Mouse (Mus musculus) neural tube, embryonic 11.5 days (tissue): ENCODE measurements around the gene Padi1. TPM values are rescaled to one million over a fixed set of nuclear protein-coding genes. Genes with fewer than 3 reads are reported as not detected.

ENCODE experiments used
- ATAC-seq: fragments of 200-750 bp; cut with Nextera tagmentation; 2 replicates; pipeline ENCODE4 v1.8.0; 2017; ENCODE audit warnings: moderate number of reproducible peaks, mild to moderate bottlenecking, moderate TSS enrichment, moderate library complexity; ENCODE audit not compliant: insufficient read depth, low FRiP score, low TSS enrichment
- DNase-seq: peaks from one replicate; pipeline ENCODE4 v3.0.0-alpha.2; 2015; ENCODE audit warnings: low spot score
- H3K27ac ChIP-seq: fragments of 300-500 bp; sonication (generic); 2 replicates; pipeline ENCODE4 v1.5.1; 2014; ENCODE audit warnings: low read depth, mild to moderate bottlenecking, low read length
- H3K27me3 ChIP-seq: fragments of 300-500 bp; sonication (generic); 2 replicates; pipeline ENCODE4 v1.6.1; 2014; ENCODE audit warnings: mild to moderate bottlenecking, low read length, mixed read lengths; ENCODE audit not compliant: control insufficient read depth, insufficient read depth
- H3K36me3 ChIP-seq: fragments of 300-500 bp; sonication (generic); 2 replicates; pipeline ENCODE4 v1.6.1; 2014; ENCODE audit warnings: mild to moderate bottlenecking, low read length, moderate library complexity, mixed read lengths; ENCODE audit not compliant: control insufficient read depth, insufficient read depth
- H3K4me1 ChIP-seq: fragments of 300-500 bp; sonication (generic); 2 replicates; pipeline ENCODE4 v1.6.1; 2014; ENCODE audit warnings: low read length, mixed read lengths; ENCODE audit not compliant: control insufficient read depth, insufficient read depth
- H3K4me2 ChIP-seq: fragments of 300-500 bp; sonication (generic); 2 replicates; pipeline ENCODE4 v1.6.1; 2014; ENCODE audit warnings: low read depth, mild to moderate bottlenecking, moderate library complexity
- H3K4me3 ChIP-seq: fragments of 300-500 bp; sonication (generic); 2 replicates; pipeline ENCODE4 v1.5.1; 2014; ENCODE audit warnings: low read depth, low read length
- H3K9ac ChIP-seq: fragments of 300-500 bp; sonication (generic); 2 replicates; pipeline ENCODE4 v1.6.1; 2014; ENCODE audit warnings: mild to moderate bottlenecking, low read length
- H3K9me3 ChIP-seq: fragments of 300-500 bp; sonication (generic); 2 replicates; pipeline ENCODE4 v1.6.1; 2016; ENCODE audit warnings: low read length; ENCODE audit not compliant: control insufficient read depth
- WGBS: fragments of 180-500 bp; shearing (Covaris S2); extraction: QIAGEN DNeasy Blood & Tissue Kit; methylation state at CpG from one replicate; pipeline ENCODE4 v1.1.7; 2014; 5-methylcytosine and 5-hydroxymethylcytosine counted together
- polyA plus RNA-seq: library from polyadenylated mRNA; unstranded; fragments of >200 nt; fragmentation: Nextera tagmentation; extraction: Ambion mirVana; gene quantifications from 2 replicates; pipeline ENCODE4 v1.2.1, GENCODE M21; 2014

Gene Padi1
- polyA plus RNA-seq, 1 experiment from 2014 or later, result not detected

DNA sequence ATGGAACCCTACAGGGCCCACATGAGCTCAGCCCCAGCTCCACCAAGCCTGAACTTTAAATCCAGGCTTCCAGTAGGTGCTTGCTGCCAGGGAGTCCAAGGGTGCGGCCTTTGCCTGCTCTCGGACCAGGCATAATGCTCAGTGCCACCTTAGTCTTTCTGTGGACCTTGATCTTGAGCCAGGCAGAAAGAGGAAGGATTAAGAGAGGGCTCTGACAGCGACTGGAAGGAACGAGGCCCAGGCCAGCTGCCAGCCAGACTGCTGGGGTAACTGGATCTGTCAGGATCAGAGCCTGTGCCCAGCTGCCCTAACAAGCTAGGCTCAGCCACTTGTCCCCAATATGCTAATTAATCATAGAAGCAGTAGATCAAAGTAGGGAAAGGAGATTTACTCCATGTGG, 34.2 kb upstream of the Padi1 start:
- ATAC-seq, result no peak
- no peak overlapping the region for H3K4me3 ChIP-seq
- no peak overlapping the region for H3K27ac ChIP-seq
- WGBS, result 75% methylated on average over 4 of the region's 4 CpGs
- no peak overlapping the region for H3K9ac ChIP-seq
- H3K9me3 ChIP-seq, result no peaks in the 10 kb centered on the region
- no peak for DNase-seq
- no peaks in the 10 kb centered on the region for H3K36me3 ChIP-seq
- no peak overlapping the region for H3K4me2 ChIP-seq
- H3K4me1 ChIP-seq, result no peaks in the 10 kb centered on the region
- H3K27me3 ChIP-seq, result no peaks in the 10 kb centered on the region

DNA sequence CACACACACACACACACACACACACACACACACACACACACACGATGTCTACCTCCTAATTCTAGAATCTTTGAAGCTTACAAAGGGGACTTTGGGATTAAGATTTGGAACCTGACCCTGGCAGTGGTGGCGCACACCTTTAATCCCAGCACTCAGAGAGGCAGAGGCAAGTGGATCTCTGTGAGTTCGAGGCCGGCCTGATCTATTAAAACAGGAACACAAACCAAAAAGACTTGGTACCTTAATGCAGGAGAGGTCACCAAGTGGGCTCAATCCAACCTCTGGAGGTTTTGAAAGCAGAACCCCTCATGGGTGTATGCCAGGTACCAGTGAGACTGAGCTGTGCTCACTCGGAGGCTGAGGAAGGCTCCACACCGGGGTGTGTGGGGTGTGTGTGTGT, 33.5 kb upstream of the Padi1 start:
- no peak overlapping the region for H3K9ac ChIP-seq
- H3K27ac ChIP-seq, result no peak overlapping the region
- H3K27me3 ChIP-seq, result no peaks in the 10 kb centered on the region
- no peak overlapping the region for H3K4me3 ChIP-seq
- DNase-seq (no peak), ATAC-seq (no peak)
- no peaks in the 10 kb centered on the region for H3K4me1 ChIP-seq
- no peak overlapping the region for H3K4me2 ChIP-seq
- H3K9me3 ChIP-seq, result no peaks in the 10 kb centered on the region
- 93% methylated on average over 6 of the region's 6 CpGs for WGBS
- no peaks in the 10 kb centered on the region for H3K36me3 ChIP-seq

DNA sequence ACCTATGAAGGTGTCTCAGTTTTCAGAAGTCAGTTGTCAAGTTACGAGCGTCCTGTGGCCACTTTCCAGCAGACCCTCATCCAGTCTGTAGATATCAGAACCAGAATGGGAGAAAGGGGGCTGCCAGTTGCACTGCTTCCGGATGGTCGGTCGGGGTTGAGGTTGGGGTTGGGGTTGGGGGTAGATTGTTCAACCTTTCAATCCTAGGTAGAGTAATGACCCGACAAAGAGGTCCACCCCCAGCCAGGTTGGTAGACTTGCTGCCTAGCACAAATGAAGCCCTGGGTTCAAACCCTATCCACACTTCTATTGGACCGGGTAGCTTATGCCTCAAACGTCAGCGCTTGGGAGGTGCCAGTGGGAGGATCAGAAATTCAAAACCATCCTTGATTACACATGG, 33.1 kb upstream of the Padi1 start:
- WGBS, result 88% methylated on average over 9 of the region's 9 CpGs
- Histone ChIP-seq H3K4me1 (no peaks in the 10 kb centered on the region), H3K27me3 (no peaks in the 10 kb centered on the region), H3K36me3 (no peaks in the 10 kb centered on the region), H3K4me3 (no peak overlapping the region), H3K4me2 (no peak overlapping the region), H3K27ac (no peak overlapping the region), H3K9ac (no peak overlapping the region), H3K9me3 (no peaks in the 10 kb centered on the region)
- ATAC-seq, result no peak
- DNase-seq, result no peak

DNA sequence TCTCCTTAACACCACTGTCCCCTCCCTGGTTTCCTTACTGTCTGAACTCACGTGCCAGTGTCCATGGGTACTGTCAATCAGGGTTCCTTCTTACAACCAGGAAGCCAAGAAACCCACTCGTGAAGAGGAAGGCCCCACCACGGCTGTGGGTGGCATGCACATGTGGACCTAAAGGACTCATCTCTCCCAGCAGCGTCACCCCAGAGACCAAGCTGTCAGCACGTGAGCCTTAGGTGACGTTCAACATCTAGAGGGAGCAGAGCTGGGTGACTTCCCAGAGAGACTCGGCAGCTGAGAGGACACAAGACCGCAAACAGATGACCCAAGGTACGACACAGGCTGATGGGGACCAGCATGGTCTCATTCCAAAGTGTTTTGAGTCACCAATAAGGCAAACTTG, 31.9 kb upstream of the Padi1 start:
- no peak for DNase-seq
- ATAC-seq, result no peak
- Histone ChIP-seq H3K4me2 (no peak overlapping the region), H3K4me3 (no peak overlapping the region), H3K4me1 (no peaks in the 10 kb centered on the region), H3K9me3 (no peaks in the 10 kb centered on the region), H3K27me3 (no peaks in the 10 kb centered on the region), H3K36me3 (no peaks in the 10 kb centered on the region), H3K9ac (no peak overlapping the region), H3K27ac (no peak overlapping the region)
- 75% methylated on average over 9 of the region's 9 CpGs for WGBS

DNA sequence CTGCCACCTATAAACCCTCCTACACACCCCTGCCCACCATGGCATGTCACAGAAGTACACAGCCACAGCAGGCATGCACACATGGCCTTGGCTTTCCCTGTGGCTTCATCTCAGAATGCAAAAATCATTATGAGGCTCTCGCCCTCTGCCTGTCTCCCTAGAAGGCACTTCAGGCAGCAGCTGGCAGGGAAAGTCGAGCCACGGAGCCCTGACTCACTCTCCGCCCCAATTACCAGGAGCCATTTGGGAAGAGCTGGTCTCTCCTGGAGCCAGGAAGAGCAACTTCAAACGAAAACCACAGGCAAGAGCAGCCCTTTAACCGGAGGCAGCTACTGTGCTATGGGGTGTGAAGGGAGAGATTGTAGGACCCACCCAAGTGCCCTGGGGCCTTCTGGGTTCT, 31.1 kb upstream of the Padi1 start:
- Histone ChIP-seq H3K9me3 (no peaks in the 10 kb centered on the region), H3K4me3 (no peak overlapping the region), H3K4me1 (no peaks in the 10 kb centered on the region), H3K27ac (no peak overlapping the region), H3K27me3 (no peaks in the 10 kb centered on the region), H3K9ac (no peak overlapping the region), H3K36me3 (no peaks in the 10 kb centered on the region), H3K4me2 (no peak overlapping the region)
- DNase-seq (no peak), ATAC-seq (no peak)
- 58% methylated on average over 6 of the region's 6 CpGs for WGBS

DNA sequence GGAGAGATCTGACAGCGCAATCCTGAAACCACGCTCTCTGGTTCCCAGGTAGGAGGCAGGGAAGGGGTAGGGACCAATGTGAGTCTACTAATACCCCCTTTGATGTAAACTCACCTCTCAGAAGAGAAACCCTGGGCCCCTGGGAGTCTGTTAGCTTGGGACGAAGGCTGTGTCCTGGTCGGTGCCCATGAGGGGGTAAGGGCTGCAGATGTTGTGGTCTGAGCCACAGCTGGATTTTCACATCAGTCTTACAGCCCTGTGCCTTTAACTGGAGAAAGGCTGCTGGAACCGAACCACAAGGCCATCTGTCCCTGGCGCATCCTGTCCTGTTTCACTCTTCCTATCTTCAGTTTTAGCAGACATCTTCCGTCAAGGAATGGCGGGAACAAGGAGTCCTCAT, 30.6 kb upstream of the Padi1 start:
- Histone ChIP-seq H3K27ac (no peak overlapping the region), H3K4me2 (no peak overlapping the region), H3K36me3 (no peaks in the 10 kb centered on the region), H3K9me3 (no peaks in the 10 kb centered on the region), H3K9ac (no peak overlapping the region), H3K4me3 (no peak overlapping the region), H3K4me1 (no peaks in the 10 kb centered on the region), H3K27me3 (no peaks in the 10 kb centered on the region)
- DNase-seq (no peak), ATAC-seq (no peak)
- WGBS, result 87% methylated on average over 8 of the region's 8 CpGs

DNA sequence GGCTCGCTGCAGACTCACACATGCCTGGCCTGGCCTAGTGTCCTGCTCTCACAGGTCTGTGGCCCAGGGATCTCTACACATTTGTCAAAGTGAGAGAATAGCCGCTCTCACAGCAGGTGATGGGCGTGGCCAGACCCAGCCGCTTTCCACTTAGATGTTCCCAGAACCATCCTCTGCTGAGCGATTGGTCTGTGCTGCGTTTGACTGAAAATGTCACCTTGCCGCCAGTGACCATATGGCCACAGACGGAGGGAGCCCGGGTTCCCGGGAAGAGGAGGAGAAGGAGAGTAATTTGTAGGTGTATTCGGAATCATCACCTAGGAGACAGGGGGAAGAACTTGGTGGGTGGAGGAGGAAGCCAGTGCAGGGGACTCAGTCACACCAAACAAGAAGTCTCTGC, 27.4 kb upstream of the Padi1 start:
- 47% methylated on average over 11 of the region's 11 CpGs for WGBS
- Histone ChIP-seq H3K4me1 (no peaks in the 10 kb centered on the region), H3K36me3 (no peaks in the 10 kb centered on the region), H3K9ac (no peak overlapping the region), H3K9me3 (no peaks in the 10 kb centered on the region), H3K27ac (no peak overlapping the region), H3K4me2 (no peak overlapping the region), H3K4me3 (no peak overlapping the region), H3K27me3 (no peaks in the 10 kb centered on the region)
- ATAC-seq (no peak), DNase-seq (no peak)

DNA sequence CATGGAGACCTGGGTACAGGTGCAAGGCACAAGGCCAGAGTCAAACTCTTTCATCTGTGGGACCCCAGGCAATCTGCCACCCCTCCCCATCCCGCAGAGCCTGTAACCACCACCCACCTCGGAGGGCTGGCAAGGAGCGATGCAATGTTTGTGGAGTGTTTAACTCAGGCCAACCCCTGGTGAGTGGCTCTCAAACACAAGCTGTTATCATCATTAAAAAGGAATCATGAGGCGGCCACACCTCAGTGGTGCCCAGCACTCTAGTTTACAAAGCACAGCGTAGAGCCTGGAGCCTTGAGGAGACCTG, 27.1 kb upstream of the Padi1 start:
- Histone ChIP-seq H3K27ac (no peak overlapping the region), H3K27me3 (no peaks in the 10 kb centered on the region), H3K36me3 (no peaks in the 10 kb centered on the region), H3K4me2 (no peak overlapping the region), H3K4me3 (no peak overlapping the region), H3K4me1 (no peaks in the 10 kb centered on the region), H3K9me3 (no peaks in the 10 kb centered on the region), H3K9ac (no peak overlapping the region)
- ATAC-seq (no peak), DNase-seq (no peak)
- 76% methylated on average over 5 of the region's 5 CpGs for WGBS

DNA sequence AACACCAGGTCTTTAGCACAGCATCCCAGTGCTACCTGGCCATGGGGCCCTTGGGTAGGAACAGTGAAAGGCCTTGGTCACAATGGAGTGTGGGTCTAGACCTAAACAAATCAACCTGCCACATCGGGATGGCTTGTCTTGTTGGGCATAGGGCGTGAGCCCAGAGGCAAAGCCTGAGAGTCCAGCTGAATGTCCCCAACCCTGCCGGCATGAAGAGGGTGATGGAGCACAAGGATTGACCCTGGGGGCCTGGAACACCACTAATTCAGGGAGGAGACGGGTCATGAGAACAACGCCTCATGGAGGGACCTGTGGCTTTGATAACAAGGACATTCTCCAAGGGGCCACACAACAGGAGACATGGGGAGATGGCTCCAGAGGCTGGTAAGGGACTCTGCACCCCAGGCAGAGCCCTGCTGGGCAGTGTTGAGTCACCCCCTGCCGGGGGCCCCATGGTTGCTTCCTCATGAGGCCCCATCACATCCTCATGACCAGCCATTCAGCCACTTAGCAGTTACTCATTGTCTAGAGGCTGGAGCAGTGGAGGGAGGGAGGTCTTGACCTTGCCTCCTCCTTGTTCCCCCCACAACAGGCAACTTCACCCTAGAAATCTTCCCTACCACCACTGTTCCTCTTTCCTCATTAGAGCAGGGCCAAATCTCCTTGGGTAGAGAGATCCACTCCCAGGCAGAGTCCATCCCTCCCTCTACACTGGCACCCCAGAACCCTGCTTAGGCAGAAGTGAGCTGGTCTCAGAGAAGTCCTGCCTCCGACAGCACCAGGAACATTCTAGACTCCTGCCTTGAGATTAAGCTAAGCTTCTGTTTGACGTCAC, 26.5 kb upstream of the Padi1 start:
- WGBS, result 83% methylated on average over 8 of the region's 8 CpGs
- ATAC-seq, result no peak
- H3K27me3 ChIP-seq, result no peaks in the 10 kb centered on the region
- DNase-seq, result no peak
- no peak overlapping the region for H3K9ac ChIP-seq
- no peaks in the 10 kb centered on the region for H3K36me3 ChIP-seq
- H3K4me3 ChIP-seq, result no peak overlapping the region
- no peak overlapping the region for H3K27ac ChIP-seq
- no peak overlapping the region for H3K4me2 ChIP-seq
- no peaks in the 10 kb centered on the region for H3K4me1 ChIP-seq
- no peaks in the 10 kb centered on the region for H3K9me3 ChIP-seq
